Mouse (Mus musculus) liver, embryonic 14.5 days (tissue): ENCODE measurements around the gene Galns. TPM values are rescaled to one million over a fixed set of nuclear protein-coding genes. Genes with fewer than 3 reads are reported as not detected.

ENCODE experiments used
- ATAC-seq: fragments of 200-750 bp; cut with Nextera tagmentation; 2 replicates; pipeline ENCODE4 v1.8.0; 2017; ENCODE audit warnings: moderate number of reproducible peaks, mild to moderate bottlenecking, moderate library complexity; ENCODE audit not compliant: insufficient read depth
- DNase-seq, 3 experiments: peaks; one replicate each; pipeline ENCODE4 v3.0.0-alpha.2; 2012 to 2013; ENCODE audit warnings: low read depth in 3 of 3, low spot score in 3 of 3
- H3K27ac ChIP-seq: fragments of 300-500 bp; sonication (generic); 2 replicates; pipeline ENCODE4 v1.5.1; 2014; ENCODE audit warnings: moderate library complexity, mild to moderate bottlenecking, control low read depth, inconsistent platforms
- H3K27me3 ChIP-seq: fragments of 300-500 bp; sonication (generic); 2 replicates; pipeline ENCODE4 v1.6.1; 2014; ENCODE audit warnings: mild to moderate bottlenecking, low read length, moderate library complexity; ENCODE audit not compliant: control insufficient read depth, insufficient read depth
- H3K36me3 ChIP-seq: fragments of 300-500 bp; sonication (generic); replicated peaks from 2 replicates; pipeline ENCODE4 v1.6.1; 2014; ENCODE audit warnings: low read depth; ENCODE audit not compliant: control insufficient read depth, insufficient read depth
- H3K4me1 ChIP-seq, 2 experiments: fragments of 200-500 bp in 1 of 2; fragments of 300-500 bp in 1 of 2; sonication (generic) in 1 of 2; replicated peaks; 2 replicates each; pipeline ENCODE4 v1.6.1; 2012 to 2014; ENCODE audit warnings: antibody characterized with exemption in 1 of 2, inconsistent platforms in 1 of 2, low read length in 1 of 2; ENCODE audit not compliant: control insufficient read depth in 2 of 2, insufficient read depth in 2 of 2
- H3K4me2 ChIP-seq: fragments of 300-500 bp; sonication (generic); 2 replicates; pipeline ENCODE4 v1.6.1; 2014; ENCODE audit warnings: low read depth, mild to moderate bottlenecking, control low read depth, moderate library complexity
- H3K4me3 ChIP-seq, 2 experiments: fragments of 200-500 bp in 1 of 2; fragments of 300-500 bp in 1 of 2; sonication (generic) in 1 of 2; 2 replicates each; pipeline ENCODE4 v1.5.1; 2012 to 2014; ENCODE audit warnings: low read depth in 2 of 2, low read length in 2 of 2, mild to moderate bottlenecking in 2 of 2, control low read depth in 1 of 2, inconsistent platforms in 1 of 2, moderate library complexity in 1 of 2; ENCODE audit not compliant: insufficient read depth in 1 of 2
- H3K9ac ChIP-seq: fragments of 300-500 bp; sonication (generic); replicated peaks from 2 replicates; pipeline ENCODE4 v1.6.1; 2014; ENCODE audit warnings: mild to moderate bottlenecking, control low read depth, moderate library complexity
- H3K9me3 ChIP-seq: fragments of 300-500 bp; sonication (generic); 2 replicates; pipeline ENCODE4 v1.6.1; 2016; ENCODE audit warnings: low read length, mixed read lengths; ENCODE audit not compliant: control insufficient read depth
- CTCF ChIP-seq: IDR thresholded peaks from 2 replicates; pipeline ENCODE4 v1.5.1; 2016; ENCODE audit warnings: antibody characterized with exemption, low read depth, control low read depth
- EP300 ChIP-seq: IDR thresholded peaks from 2 replicates; pipeline ENCODE4 v1.6.1; 2016; ENCODE audit warnings: antibody characterized with exemption, low read depth
- WGBS: fragments of 180-500 bp; shearing (Covaris S2); extraction: QIAGEN DNeasy Blood & Tissue Kit; methylation state at CpG from one replicate; pipeline ENCODE4 v1.1.7; 2014; ENCODE audit not compliant: insufficient replicate concordance; 5-methylcytosine and 5-hydroxymethylcytosine counted together
- polyA plus RNA-seq, 2 experiments: library from polyadenylated mRNA; depleted of rRNA in 1 of 2; stranded (reverse) in 1 of 2; unstranded in 1 of 2; fragments of >200 nt; fragmentation: Nextera tagmentation in 1 of 2; extraction: Ambion mirVana in 1 of 2; gene quantifications; 2 replicates each; pipeline versions ENCODE4 v1.2.1 to v1.2.3; 2012 to 2014

Gene Galns
- polyA plus RNA-seq, 2 experiments: 3.8 to 4.6 TPM

- DNase-seq (no peak), ATAC-seq (no peak)
- no peaks in the 10 kb centered on the region for H3K9me3 ChIP-seq
- WGBS: 60% methylated on average over 4 of the region's 4 CpGs
- H3K4me1 ChIP-seq: peaks cover 7 to 13% of the 10 kb centered on the region in 2 experiments
- H3K4me3 ChIP-seq: no peak overlapping the region; a peak in 1 of 4 replicates
- TF ChIP-seq CTCF: no peak
- no peak for TF ChIP-seq EP300
- H3K4me2 ChIP-seq: no peak overlapping the region
- no peaks in the 10 kb centered on the region for H3K27me3 ChIP-seq
- H3K27ac ChIP-seq: no peak overlapping the region
- H3K9ac ChIP-seq: no peak overlapping the region
- no peaks in the 10 kb centered on the region for H3K36me3 ChIP-seq
These were observed 1.1 kb downstream of the Galns start for GRCm38 (mm10) chr8:122610209-122610608.

- H3K4me3 ChIP-seq: no peak overlapping the region
- H3K36me3 ChIP-seq: no peaks in the 10 kb centered on the region
- H3K9me3 ChIP-seq: no peaks in the 10 kb centered on the region
- H3K4me1 ChIP-seq: peaks cover 0 to 3% of the 10 kb centered on the region in 2 experiments; a peak in 1 of 4 replicates
- no peaks in the 10 kb centered on the region for H3K27me3 ChIP-seq
- no peak for DNase-seq
- no peak overlapping the region for H3K4me2 ChIP-seq
- H3K9ac ChIP-seq: no peak overlapping the region
- TF ChIP-seq CTCF: no peak
- TF ChIP-seq EP300: no peak
- no peak overlapping the region for H3K27ac ChIP-seq
- WGBS: 76% methylated on average over 11 of the region's 12 CpGs
- no peak for ATAC-seq
These were observed 4.5 kb downstream of the Galns start for GRCm38 (mm10) chr8:122606810-122607209.

- no peak for ATAC-seq
- no peaks in the 10 kb centered on the region for H3K36me3 ChIP-seq
- WGBS: 66% methylated on average over 4 of the region's 4 CpGs
- H3K4me3 ChIP-seq: no peak overlapping the region
- H3K9ac ChIP-seq: no peak overlapping the region
- TF ChIP-seq EP300: no peak
- TF ChIP-seq CTCF: no peak
- H3K9me3 ChIP-seq: no peaks in the 10 kb centered on the region
- no peak overlapping the region for H3K27ac ChIP-seq
- no peaks in the 10 kb centered on the region for H3K4me1 ChIP-seq
- no peak overlapping the region for H3K4me2 ChIP-seq
- DNase-seq: no peak
- H3K27me3 ChIP-seq: no peaks in the 10 kb centered on the region
These were observed 5.9 kb downstream of the Galns start for GRCm38 (mm10) chr8:122605367-122605766.

- no peak overlapping the region for H3K27ac ChIP-seq
- no peak overlapping the region for H3K4me3 ChIP-seq
- no peak for ATAC-seq
- no peak for DNase-seq
- TF ChIP-seq CTCF (no peak), EP300 (no peak)
- H3K4me1 ChIP-seq: no peaks in the 10 kb centered on the region
- H3K27me3 ChIP-seq: no peaks in the 10 kb centered on the region
- H3K9me3 ChIP-seq: no peaks in the 10 kb centered on the region
- 45% methylated on average over 1 of the region's 1 CpGs for WGBS
- no peak overlapping the region for H3K4me2 ChIP-seq
- H3K36me3 ChIP-seq: no peaks in the 10 kb centered on the region
- no peak overlapping the region for H3K9ac ChIP-seq
These were observed 6.6 kb downstream of the Galns start for GRCm38 (mm10) chr8:122604640-122605039.

- Histone ChIP-seq H3K27me3 (no peaks in the 10 kb centered on the region), H3K4me1 (no peaks in the 10 kb centered on the region), H3K36me3 (no peaks in the 10 kb centered on the region), H3K4me2 (no peak overlapping the region), H3K9me3 (no peaks in the 10 kb centered on the region), H3K9ac (no peak overlapping the region), H3K4me3 (no peak overlapping the region), H3K27ac (no peak overlapping the region)
- no peak for DNase-seq
- WGBS: 82% methylated on average over 9 of the region's 9 CpGs
- TF ChIP-seq EP300 (no peak), CTCF (no peak)
- ATAC-seq: no peak
These were observed 10.6 kb downstream of the Galns start for GRCm38 (mm10) chr8:122600666-122601065.
